17 mouse cellular contexts compared by ENCODE assay signal in the genomic region with DNA sequence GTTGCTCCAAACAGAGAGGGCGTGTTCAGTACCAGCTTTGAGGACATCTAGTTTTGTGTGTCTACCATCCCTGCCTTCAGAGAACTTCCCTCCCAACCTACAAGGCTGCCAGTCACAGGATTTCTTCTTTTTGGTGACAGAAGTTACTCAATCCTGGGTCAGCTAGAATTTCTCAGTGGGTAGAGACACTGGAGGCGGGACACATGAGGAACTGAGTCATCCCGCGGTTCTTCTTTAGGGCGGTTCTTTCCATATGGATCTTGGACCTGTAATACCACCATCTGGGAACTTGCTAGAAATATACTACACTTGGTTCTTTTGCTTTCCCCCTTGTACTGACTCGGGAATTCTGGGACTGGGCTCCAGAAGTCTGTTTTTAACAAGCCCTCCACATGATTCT. TPM values are rescaled to one million over a fixed set of nuclear protein-coding genes. Genes with fewer than 3 reads are reported as not detected.
DNase-seq lines count a peak whose midpoint lies in the region; ATAC-seq and TF ChIP-seq lines count a peak whose summit lies in the region.
"Had no signal": no experiment of that assay in that cellular context is flagged by ENCODE, and none has a peak within 500 bp of the region (broad histone marks: within the 10 kb centered on the region; RNA-seq: fewer than 3 reads in every experiment).

No protein-coding gene starts in this region.

- no peak for TF ChIP-seq POLR2A in liver, adult 2 months (IDR thresholded peaks at IDR 0.05; ENCODE audit: extremely low read depth, insufficient read depth, low read length)

- no peak overlapping the region for H3K4me2 ChIP-seq in liver, embryonic 12.5 days
- H3K4me2 ChIP-seq in forebrain, embryonic 11.5 days (ENCODE audit: low read depth, low read length, severe bottlenecking) = no peak overlapping the region
- H3K4me2 ChIP-seq: embryonic facial prominence, embryonic 13.5 days; liver, embryonic 13.5 days; midbrain, embryonic 12.5 days; neural tube, embryonic 15.5 days had no signal

- no peaks in the 10 kb centered on the region for H3K79me2 ChIP-seq in liver, adult 2 months (ENCODE audit: control insufficient read depth, insufficient read depth, low read length)

- ATAC-seq in frontal cortex, adult (ENCODE audit: low TSS enrichment) = peak; percentile 82
- no peak for ATAC-seq in liver, embryonic 12.5 days
- ATAC-seq in common myeloid progenitor, adult 5-6 weeks (replicated peaks; ENCODE audit: low read depth, poor library complexity, severe bottlenecking) = peak; percentile 49; the same call in 1 of the 2 replicates
- ATAC-seq in forebrain, embryonic 11.5 days (replicated peaks; ENCODE audit: low FRiP score) = no peak
- ATAC-seq: forebrain, embryonic 14.5 days; intestine, postnatal 0 days had no signal

- WGBS in liver, adult 2 months = 88% methylated on average over 6 of the region's 6 CpGs
- WGBS in liver, embryonic 12.5 days (ENCODE audit: insufficient replicate concordance) = 69% methylated on average over 6 of the region's 6 CpGs
- 89% methylated on average over 6 of the region's 6 CpGs for WGBS in forebrain, embryonic 11.5 days

- no peak for TF ChIP-seq CTCF in liver, adult 2 months (IDR thresholded peaks at IDR 0.05; ENCODE audit: low read depth, low read length)

- no peak overlapping the region for H3K27ac ChIP-seq in liver, adult 2 months (replicated peaks; ENCODE audit: insufficient read depth, low read depth, low read length)
- no peak overlapping the region for H3K27ac ChIP-seq in liver, embryonic 12.5 days
- H3K27ac ChIP-seq in forebrain, embryonic 11.5 days (ENCODE audit: low read depth, low read length) = no peak overlapping the region
- H3K27ac ChIP-seq: embryonic facial prominence, embryonic 13.5 days; heart, embryonic 10.5 days; liver, embryonic 13.5 days; midbrain, embryonic 12.5 days; neural tube, embryonic 15.5 days had no signal

- no peaks in the 10 kb centered on the region for H3K27me3 ChIP-seq in liver, adult 2 months (ENCODE audit: control insufficient read depth, insufficient read depth, low read length)
- no peaks in the 10 kb centered on the region for H3K27me3 ChIP-seq in liver, embryonic 12.5 days (replicated peaks)
- no peaks in the 10 kb centered on the region for H3K27me3 ChIP-seq in forebrain, embryonic 11.5 days (ENCODE audit: control insufficient read depth, insufficient read depth, low read length)
- H3K27me3 ChIP-seq: embryonic facial prominence, embryonic 13.5 days; midbrain, embryonic 12.5 days; neural tube, embryonic 15.5 days had no signal

- H3K9ac ChIP-seq in liver, adult 2 months (ENCODE audit: low read depth, low read length) = no peak overlapping the region
- no peak overlapping the region for H3K9ac ChIP-seq in liver, embryonic 12.5 days
- H3K9ac ChIP-seq in forebrain, embryonic 11.5 days (ENCODE audit: low read length) = no peak overlapping the region
- H3K9ac ChIP-seq: embryonic facial prominence, embryonic 13.5 days; liver, embryonic 13.5 days; midbrain, embryonic 12.5 days; neural tube, embryonic 15.5 days had no signal

- H3K4me3 ChIP-seq in liver, adult 2 months (ENCODE audit: insufficient read depth, low read depth, low read length) = no peak overlapping the region
- no peak overlapping the region for H3K4me3 ChIP-seq in liver, embryonic 12.5 days
- no peak overlapping the region for H3K4me3 ChIP-seq in forebrain, embryonic 11.5 days (ENCODE audit: low read depth, low read length)
- H3K4me3 ChIP-seq: embryonic facial prominence, embryonic 13.5 days; heart, embryonic 10.5 days; liver, embryonic 13.5 days; midbrain, embryonic 12.5 days; neural tube, embryonic 15.5 days had no signal

- DNase-seq in frontal cortex, postnatal 10 days (ENCODE audit: low spot score in 2 of 2) = no peak
- peak; percentile 28 for DNase-seq in liver, adult 2 months (ENCODE audit: extremely low read depth, low read depth, low spot score)
- DNase-seq in monocyte, adult 2 months (ENCODE audit: low read depth in 1 of 2, low spot score in 2 of 2) = peak; percentile 59 to 69
- no peak for DNase-seq in forebrain, embryonic 11.5 days (ENCODE audit: low spot score)
- DNase-seq in gastrocnemius, adult 8-10 months (ENCODE audit: low spot score in 2 of 2) = no peak
- DNase-seq: cerebellum, postnatal 14 days; liver, embryonic 13.5 days had no signal

- H3K36me3 ChIP-seq in liver, adult 2 months (ENCODE audit: control insufficient read depth, insufficient read depth, low read length) = no peaks in the 10 kb centered on the region
- no peaks in the 10 kb centered on the region for H3K36me3 ChIP-seq in liver, embryonic 12.5 days
- H3K36me3 ChIP-seq in forebrain, embryonic 11.5 days (ENCODE audit: control insufficient read depth, insufficient read depth, low read length) = no peaks in the 10 kb centered on the region
- H3K36me3 ChIP-seq: embryonic facial prominence, embryonic 13.5 days; heart, embryonic 10.5 days; liver, embryonic 13.5 days; midbrain, embryonic 12.5 days; neural tube, embryonic 15.5 days had no signal

- H3K9me3 ChIP-seq in liver, embryonic 12.5 days (replicated peaks) = peaks cover 15% of the 10 kb centered on the region
- H3K9me3 ChIP-seq in forebrain, embryonic 11.5 days (ENCODE audit: control insufficient read depth, low read length) = no peaks in the 10 kb centered on the region; the same call in 1 of the 2 replicates
- H3K9me3 ChIP-seq: embryonic facial prominence, embryonic 13.5 days; heart, embryonic 10.5 days; neural tube, embryonic 15.5 days had no signal

- no peaks in the 10 kb centered on the region for H3K4me1 ChIP-seq in liver, adult 2 months (ENCODE audit: control insufficient read depth, insufficient read depth, low read length)
- peaks cover 9% of the 10 kb centered on the region; the same call in 1 of the 2 replicates for H3K4me1 ChIP-seq in liver, embryonic 12.5 days
- H3K4me1 ChIP-seq in forebrain, embryonic 11.5 days (replicated peaks; ENCODE audit: control insufficient read depth, insufficient read depth, low read length) = no peaks in the 10 kb centered on the region
- H3K4me1 ChIP-seq: embryonic facial prominence, embryonic 13.5 days; heart, embryonic 10.5 days; midbrain, embryonic 12.5 days; neural tube, embryonic 15.5 days had no signal

RNA-seq across cellular contexts. Expression of gene Eya3, which starts 20.9 kb away (rescaled TPM):
- 6.7 and 6.8 TPM in 2 replicates for total RNA-seq in liver, adult 2 months (2014; rRNA removed)
- polyA plus RNA-seq in liver, adult 2 months (2012; rRNA removed) = 9.0 and 9.2 TPM in 2 replicates
- 21.1 and 25.6 TPM in 2 replicates for polyA plus RNA-seq in liver, embryonic 12.5 days (2016; fragmentation: Nextera tagmentation; extraction: Ambion mirVana)
- total RNA-seq in common myeloid progenitor, adult 5-6 weeks (2017) = 18.3 and 35.8 TPM in 2 replicates
- 31.6 and 31.9 TPM in 2 replicates for polyA plus RNA-seq in forebrain, embryonic 11.5 days (2014; fragmentation: Nextera tagmentation; extraction: Ambion mirVana)
- 10 to 100 TPM; 11.1 to 13.8 (median 12.1) TPM for total RNA-seq in gastrocnemius, adult 8-10 months (2022)

RNA-seq across cellular contexts. Expression of gene Ptafr, which starts 54.0 kb away (rescaled TPM):
- 1.0 and 1.3 TPM in 2 replicates for total RNA-seq in liver, adult 2 months (2014; rRNA removed)
- 0.73 and 1.0 TPM in 2 replicates for polyA plus RNA-seq in liver, adult 2 months (2012; rRNA removed)
- polyA plus RNA-seq in liver, embryonic 12.5 days (2016; fragmentation: Nextera tagmentation; extraction: Ambion mirVana) = 0.77 and 0.94 TPM in 2 replicates
- total RNA-seq in common myeloid progenitor, adult 5-6 weeks (2017) = 2.1 TPM in 2 replicates
- 0.25 and 0.40 TPM in 2 replicates for polyA plus RNA-seq in forebrain, embryonic 11.5 days (2014; fragmentation: Nextera tagmentation; extraction: Ambion mirVana)
- total RNA-seq in gastrocnemius, adult 8-10 months (2022) = 1 to 10 TPM in 1 of 4 experiments, under 1 TPM in 3; 0.15 to 1.0 (median 0.50) TPM
- total RNA-seq: MEL had no signal

Comparison
In these comparisons a context has a peak if more than half of its experiments do, and no peak if none do; other contexts are left out.
1. ATAC-seq: peak in frontal cortex, adult (single experiment) and common myeloid progenitor, adult 5-6 weeks (single experiment); none in liver, embryonic 12.5 days (single experiment) and forebrain, embryonic 11.5 days (single experiment).
2. DNase-seq: peak in liver, adult 2 months (single experiment) and monocyte, adult 2 months (2 of 2); none in frontal cortex, postnatal 10 days (0 of 2), forebrain, embryonic 11.5 days (single experiment) and gastrocnemius, adult 8-10 months (0 of 2).